ENCODE assay signal across 8 mouse cellular contexts in genomic region chr2:173453569-173454405, GRCm38 (mm10).
A peak's percentile ranks its signal among the peaks of the same experiment; 100 is the strongest.
DNase-seq lines count a peak whose midpoint lies in the region; ATAC-seq and TF ChIP-seq lines count a peak whose summit lies in the region.

No protein-coding gene starts in this region.

- H3K27me3 ChIP-seq in heart, embryonic 10.5 days (ENCODE audit: insufficient read depth, poor library complexity, severe bottlenecking), result no peaks in the 10 kb centered on the region
- no peaks in the 10 kb centered on the region for H3K27me3 ChIP-seq in liver, embryonic 14.5 days (ENCODE audit: control insufficient read depth, insufficient read depth, low read length)
- no peaks in the 10 kb centered on the region for H3K27me3 ChIP-seq in intestine, embryonic 15.5 days (replicated peaks)

- WGBS in heart, embryonic 10.5 days, result 67% methylated on average over 14 of the region's 14 CpGs
- 53% methylated on average over 14 of the region's 14 CpGs for WGBS in liver, embryonic 14.5 days (ENCODE audit: insufficient replicate concordance)
- WGBS in intestine, embryonic 15.5 days, result 72% methylated on average over 14 of the region's 14 CpGs

- peak; percentile 75 for TF ChIP-seq CTCF in brain, embryonic 14.5 days (IDR thresholded peaks at IDR 0.05; ENCODE audit: borderline replicate concordance, extremely low read depth, insufficient read depth, insufficient read length)
- peak; percentile 69 for TF ChIP-seq CTCF in liver, embryonic 14.5 days (IDR thresholded peaks at IDR 0.05; ENCODE audit: low read depth)

- no peak for ATAC-seq in liver, embryonic 14.5 days (ENCODE audit: insufficient read depth)
- ATAC-seq in intestine, embryonic 15.5 days, result no peak

- intact Hi-C loops in heart, postnatal 36 days (cut with DNase I), result loop anchor here (1.0 to 5.0 kb wide), 4 partner anchors 101 to 267 kb away; no protein-coding TSS in a partner anchor

- H3K36me3 ChIP-seq in heart, embryonic 10.5 days, result no peaks in the 10 kb centered on the region
- no peaks in the 10 kb centered on the region for H3K36me3 ChIP-seq in liver, embryonic 14.5 days (replicated peaks; ENCODE audit: control insufficient read depth, insufficient read depth, low read depth)
- H3K36me3 ChIP-seq in intestine, embryonic 15.5 days, result no peaks in the 10 kb centered on the region

- DNase-seq in heart, postnatal 36 days, result peak; percentile 38 to 56
- DNase-seq in heart, embryonic 10.5 days (ENCODE audit: low spot score), result no peak
- DNase-seq in CD8-positive naive resting alpha-beta T cell, adult 2 months (ENCODE audit: low read depth in 2 of 2, low spot score in 2 of 2), result peak; percentile 53 to 63
- DNase-seq in brain, embryonic 14.5 days (ENCODE audit: low read depth), result peak; percentile 49
- peak; percentile 83 for DNase-seq in induced T-regulatory cell, adult 2 months (ENCODE audit: low read depth)
- DNase-seq in liver, embryonic 14.5 days (ENCODE audit: low read depth in 3 of 3, low spot score in 3 of 3), result no peak
- DNase-seq in skeletal muscle tissue, adult 2 months (ENCODE audit: low read depth, low spot score), result peak; percentile 43

- H3K9me3 ChIP-seq in heart, embryonic 10.5 days, result 0 out of 2 replicates have a peak, but pooled peaks cover 6% of the 10 kb centered on the region
- no peaks in the 10 kb centered on the region for H3K9me3 ChIP-seq in liver, embryonic 14.5 days (ENCODE audit: control insufficient read depth, low read length)
- no peaks in the 10 kb centered on the region for H3K9me3 ChIP-seq in intestine, embryonic 15.5 days

- no peak overlapping the region for H3K27ac ChIP-seq in heart, embryonic 10.5 days
- H3K27ac ChIP-seq in liver, embryonic 14.5 days, result no peak overlapping the region
- H3K27ac ChIP-seq in intestine, embryonic 15.5 days, result no peak overlapping the region

- TF ChIP-seq EP300 in liver, embryonic 14.5 days (IDR thresholded peaks at IDR 0.05; ENCODE audit: low read depth), result no peak

- no peak overlapping the region for H3K9ac ChIP-seq in liver, embryonic 14.5 days (replicated peaks)
- H3K9ac ChIP-seq in intestine, embryonic 15.5 days, result no peak overlapping the region

- H3K4me3 ChIP-seq in heart, embryonic 10.5 days, result no peak overlapping the region
- H3K4me3 ChIP-seq in liver, embryonic 14.5 days (ENCODE audit: insufficient read depth in 1 of 2, low read depth in 2 of 2, low read length in 2 of 2), result no peak overlapping the region
- H3K4me3 ChIP-seq in intestine, embryonic 15.5 days (replicated peaks), result no peak overlapping the region

- TF ChIP-seq POLR2A in brain, embryonic 14.5 days (IDR thresholded peaks at IDR 0.05; ENCODE audit: borderline replicate concordance, extremely low read depth, insufficient read depth, insufficient read length, poor library complexity, severe bottlenecking), result no peak

- H3K4me2 ChIP-seq in liver, embryonic 14.5 days (ENCODE audit: low read depth), result no peak overlapping the region
- H3K4me2 ChIP-seq in intestine, embryonic 15.5 days (replicated peaks), result no peak overlapping the region

- no peaks in the 10 kb centered on the region for H3K4me1 ChIP-seq in heart, embryonic 10.5 days
- no peaks in the 10 kb centered on the region for H3K4me1 ChIP-seq in liver, embryonic 14.5 days (replicated peaks; ENCODE audit: control insufficient read depth in 2 of 2, insufficient read depth in 2 of 2, low read length in 1 of 2)
- peaks cover 7% of the 10 kb centered on the region; the same call in 1 of the 2 replicates for H3K4me1 ChIP-seq in intestine, embryonic 15.5 days (replicated peaks)

Comparison
In these comparisons a context has a peak if more than half of its experiments do, and no peak if none do; other contexts are left out.
1. DNase-seq: peak in heart, postnatal 36 days (2 of 2), CD8-positive naive resting alpha-beta T cell, adult 2 months (2 of 2), brain, embryonic 14.5 days (single experiment), induced T-regulatory cell, adult 2 months (single experiment) and skeletal muscle tissue, adult 2 months (single experiment); none in heart, embryonic 10.5 days (single experiment) and liver, embryonic 14.5 days (0 of 3).